In the genomic region with DNA sequence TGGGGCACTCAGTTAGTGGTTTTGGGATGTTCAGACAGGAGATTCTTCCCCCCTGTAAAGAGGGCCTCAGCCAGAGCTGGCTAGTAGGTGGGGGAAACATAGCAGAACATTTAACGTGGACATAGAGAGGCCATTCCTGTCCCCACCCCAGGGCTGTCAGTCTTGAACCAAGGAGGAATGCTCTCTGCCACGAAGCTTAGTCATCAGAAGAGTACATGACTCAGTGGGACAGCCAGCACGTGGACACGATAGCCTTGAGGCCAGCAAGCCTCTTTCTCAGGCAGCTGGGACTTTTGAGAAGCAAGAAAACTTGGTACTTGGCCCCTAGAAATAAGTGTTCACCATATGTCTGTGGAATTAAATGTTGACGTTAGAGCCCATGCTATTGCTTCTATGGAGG, we compare ENCODE assay signal across 17 mouse cellular contexts. TPM values are rescaled to one million over a fixed set of nuclear protein-coding genes. Genes with fewer than 3 reads are reported as not detected.
DNase-seq lines count a peak whose midpoint lies in the region; ATAC-seq and TF ChIP-seq lines count a peak whose summit lies in the region.
"Had no signal": no experiment of that assay in that cellular context is flagged by ENCODE, and none has a peak within 500 bp of the region (broad histone marks: within the 10 kb centered on the region; RNA-seq: fewer than 3 reads in every experiment).

No protein-coding gene starts in this region.

- ATAC-seq in intestine, embryonic 16.5 days: no peak
- ATAC-seq: inflammation-experienced regulatory T-cells, adult 6 months; midbrain, embryonic 13.5 days had no signal

- peaks cover 63% of the 10 kb centered on the region for H3K79me2 ChIP-seq in C2C12 (ENCODE audit: control insufficient read depth, insufficient read depth)

- H3K4me1 ChIP-seq in cortical plate, adult 2 months (ENCODE audit: control insufficient read depth, insufficient read depth, low read length): peaks cover 20% of the 10 kb centered on the region
- H3K4me1 ChIP-seq in intestine, embryonic 16.5 days (ENCODE audit: control insufficient read depth, insufficient read depth, low read length): peaks cover 24% of the 10 kb centered on the region
- H3K4me1 ChIP-seq: midbrain, embryonic 13.5 days had no signal

- no peak overlapping the region for H3ac ChIP-seq in C2C12 (ENCODE audit: control insufficient read depth, insufficient read length, low read depth)

- H3K9ac ChIP-seq in intestine, embryonic 16.5 days (ENCODE audit: low read depth, low read length): no peak overlapping the region
- H3K9ac ChIP-seq: kidney, embryonic 15.5 days; limb, embryonic 15.5 days; midbrain, embryonic 13.5 days had no signal

- peak overlapping the region; percentile 57 for H3K27ac ChIP-seq in left cerebral cortex, adult 2 months
- H3K27ac ChIP-seq in cortical plate, adult 2 months (ENCODE audit: insufficient read depth, low read length): 0 out of 2 replicates have a peak overlapping the region, but pooled peaks have one; percentile 57
- H3K27ac ChIP-seq in intestine, embryonic 16.5 days (ENCODE audit: low read length): no peak overlapping the region
- H3K27ac ChIP-seq: kidney, embryonic 15.5 days; limb, embryonic 15.5 days; midbrain, embryonic 13.5 days had no signal

- no peak for TF ChIP-seq POLR2A in cortical plate, adult 2 months (IDR thresholded peaks at IDR 0.05; ENCODE audit: extremely low read depth, insufficient read depth, low read length)

- H3K9me3 ChIP-seq in intestine, embryonic 16.5 days (ENCODE audit: control insufficient read depth, low read length): no peaks in the 10 kb centered on the region; the same call in 1 of the 2 replicates
- H3K9me3 ChIP-seq: kidney, embryonic 15.5 days; limb, embryonic 15.5 days; midbrain, embryonic 13.5 days had no signal

- peak; percentile 81 for DNase-seq in adrenal gland, adult 2 months
- DNase-seq in adrenal gland, adult 18-20 months (ENCODE audit: low spot score in 2 of 2): no peak
- no peak for DNase-seq in left cerebral cortex, adult 2 months (ENCODE audit: extremely low spot score in 1 of 2, low spot score in 2 of 2)
- no peak for DNase-seq in left cerebral cortex, adult 9 months (ENCODE audit: low spot score in 2 of 2)
- DNase-seq in cerebellum, postnatal 14 days: no peak
- DNase-seq: B cell, adult 2 months; cerebellum, adult 11-12 months; lung, postnatal 36 days; thymus, postnatal 36 days had no signal

- no peak overlapping the region for H3K4me2 ChIP-seq in intestine, embryonic 16.5 days (ENCODE audit: low read depth, low read length)
- H3K4me2 ChIP-seq: kidney, embryonic 15.5 days; limb, embryonic 15.5 days; midbrain, embryonic 13.5 days had no signal

- peaks cover 63% of the 10 kb centered on the region for H3K36me3 ChIP-seq in C2C12 (ENCODE audit: control insufficient read depth, insufficient read depth)
- H3K36me3 ChIP-seq in intestine, embryonic 16.5 days (ENCODE audit: control insufficient read depth, insufficient read depth, low read length): peaks cover 8% of the 10 kb centered on the region; the same call in 1 of the 2 replicates

- intact Hi-C loops in left cerebral cortex, adult 2 months (cut with DNase I): no loop called here

- H3K4me3 ChIP-seq in left cerebral cortex, adult 2 months: no peak overlapping the region
- H3K4me3 ChIP-seq in C2C12 (ENCODE audit: insufficient read depth, poor library complexity, severe bottlenecking): no peak overlapping the region
- no peak overlapping the region for H3K4me3 ChIP-seq in cortical plate, adult 2 months (ENCODE audit: insufficient read depth, low read length)
- H3K4me3 ChIP-seq in intestine, embryonic 16.5 days (ENCODE audit: low read length): no peak overlapping the region
- H3K4me3 ChIP-seq: kidney, embryonic 15.5 days; limb, embryonic 15.5 days; midbrain, embryonic 13.5 days had no signal

- H3K79me3 ChIP-seq in C2C12 (ENCODE audit: low read depth): peaks cover 32% of the 10 kb centered on the region

- H3K27me3 ChIP-seq in C2C12 (ENCODE audit: control insufficient read depth, insufficient read depth, insufficient read length): no peaks in the 10 kb centered on the region
- no peaks in the 10 kb centered on the region for H3K27me3 ChIP-seq in intestine, embryonic 16.5 days (replicated peaks; ENCODE audit: control insufficient read depth, insufficient read depth, low read length)
- H3K27me3 ChIP-seq: kidney, embryonic 15.5 days; limb, embryonic 15.5 days; midbrain, embryonic 13.5 days had no signal

- no peak for TF ChIP-seq CTCF in left cerebral cortex, adult 2 months (IDR thresholded peaks at IDR 0.05)
- TF ChIP-seq CTCF in C2C12 (IDR thresholded peaks at IDR 0.05; ENCODE audit: control insufficient read depth, insufficient read depth, insufficient read length): no peak
- TF ChIP-seq CTCF in cortical plate, adult 2 months (IDR thresholded peaks at IDR 0.05; ENCODE audit: extremely low read depth, insufficient read depth, low read length): no peak

- WGBS in intestine, embryonic 16.5 days: 75% methylated on average over 5 of the region's 5 CpGs

TF ChIP-seq in C2C12, 6 proteins besides CTCF, POLR2A, EP300 and RAD21:
- no peak for TF ChIP-seq MYOG (IDR thresholded peaks at IDR 0.05; ENCODE audit: control insufficient read depth, extremely low read depth, insufficient read length)
- TF ChIP-seq MYOD1 (IDR thresholded peaks at IDR 0.05; ENCODE audit: control insufficient read depth, insufficient read length, low read depth): no peak
- TF ChIP-seq MAX (IDR thresholded peaks at IDR 0.05): peak; percentile 98
- peak; percentile 86 for TF ChIP-seq USF1 (IDR thresholded peaks at IDR 0.05; ENCODE audit: low read depth)
- peak; percentile 29 for TF ChIP-seq FOSL1 (IDR thresholded peaks at IDR 0.05; ENCODE audit: insufficient read depth, low read length, poor library complexity, severe bottlenecking)
- no peak for TF ChIP-seq CEBPB (IDR thresholded peaks at IDR 0.05; ENCODE audit: low read depth)

RNA-seq across cellular contexts. Expression of gene Cox4i2, which starts 28.7 kb away (rescaled TPM):
- 1 to 10 TPM; 1.4 to 3.4 TPM for total RNA-seq in adrenal gland, adult 2 months (2021)
- 3.9 and 4.4 TPM in 2 replicates for polyA plus RNA-seq in adrenal gland, adult 2 months (2012; rRNA removed)
- 1 to 10 TPM; 2.5 to 3.8 TPM for total RNA-seq in adrenal gland, adult 18-20 months (2021)
- total RNA-seq in left cerebral cortex, adult 2 months (2021): 1 to 10 TPM; 1.7 to 1.9 TPM
- polyA plus RNA-seq in C2C12 (2012; fragmentation: generic; extraction: Trizol): 0.39 TPM
- polyA plus RNA-seq in cortical plate, adult 2 months (2012; rRNA removed): 6.3 and 6.9 TPM in 2 replicates
- polyA plus RNA-seq in intestine, embryonic 16.5 days (2015; fragmentation: Nextera tagmentation; extraction: Ambion mirVana): 14.8 and 15.3 TPM in 2 replicates
- total RNA-seq: hematopoietic stem cell, adult 5-6 weeks had no signal
- polyA plus RNA-seq: inflammation-experienced regulatory T-cells, adult 6 months had no signal

RNA-seq across cellular contexts. Expression of gene Id1, which starts 46.6 kb away (rescaled TPM):
- 10 to 100 TPM; 41.5 to 67.3 TPM for total RNA-seq in adrenal gland, adult 2 months (2021)
- polyA plus RNA-seq in adrenal gland, adult 2 months (2012; rRNA removed): 186 and 275 TPM in 2 replicates
- total RNA-seq in adrenal gland, adult 18-20 months (2021): 10 to 100 TPM; 51.8 to 93.4 TPM
- 10 to 100 TPM; 22.4 to 24.2 TPM for total RNA-seq in left cerebral cortex, adult 2 months (2021)
- polyA plus RNA-seq in C2C12 (2012; fragmentation: generic; extraction: Trizol): 503 TPM
- polyA plus RNA-seq in cortical plate, adult 2 months (2012; rRNA removed): 74.2 and 81.0 TPM in 2 replicates
- 96.1 and 107 TPM in 2 replicates for polyA plus RNA-seq in intestine, embryonic 16.5 days (2015; fragmentation: Nextera tagmentation; extraction: Ambion mirVana)

RNA-seq across cellular contexts. Expression of gene Bcl2l1, which starts 48.9 kb away (rescaled TPM):
- total RNA-seq in adrenal gland, adult 2 months (2021): 10 to 100 TPM; 54.3 to 79.7 TPM
- 42.4 and 43.8 TPM in 2 replicates for polyA plus RNA-seq in adrenal gland, adult 2 months (2012; rRNA removed)
- total RNA-seq in adrenal gland, adult 18-20 months (2021): 10 to 100 TPM; 63.6 to 73.5 TPM
- total RNA-seq in left cerebral cortex, adult 2 months (2021): 100 to 1,000 TPM; 133 to 135 TPM
- 67.3 TPM for polyA plus RNA-seq in C2C12 (2012; fragmentation: generic; extraction: Trizol)
- 99.2 and 105 TPM in 2 replicates for polyA plus RNA-seq in cortical plate, adult 2 months (2012; rRNA removed)
- polyA plus RNA-seq in intestine, embryonic 16.5 days (2015; fragmentation: Nextera tagmentation; extraction: Ambion mirVana): 65.8 and 66.8 TPM in 2 replicates
